Mouse (Mus musculus): Measurements from ENCODE around the gene Tmprss6. TPM values are rescaled to one million over a fixed set of nuclear protein-coding genes. Genes with fewer than 3 reads are reported as not detected.
A peak's percentile ranks its signal among the peaks of the same experiment; 100 is the strongest.

The Tmprss6 gene
- polyA plus RNA-seq, 1 experiment from 2014 or later = 0.23 TPM

DNA sequence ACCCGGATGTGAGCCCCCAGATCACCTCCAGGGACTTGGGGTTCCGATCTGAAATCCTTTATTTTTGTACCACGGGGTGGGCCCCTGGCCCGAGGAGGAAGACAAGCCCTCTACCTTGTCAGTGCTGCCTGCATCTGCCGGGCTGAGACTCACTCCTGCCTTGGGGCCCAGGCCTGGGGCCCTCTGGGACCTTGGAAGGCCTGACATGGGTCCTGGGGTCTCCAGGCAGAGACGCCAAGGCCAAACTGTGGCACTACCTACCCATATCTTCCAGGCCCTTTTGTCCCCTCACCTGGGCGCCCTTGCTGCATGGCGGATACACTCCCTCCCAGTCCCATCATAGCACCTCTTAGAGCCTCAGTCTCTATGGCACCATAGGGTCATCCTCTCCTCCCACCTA lies 29.9 kb downstream of the Tmprss6 start:
- Histone ChIP-seq H3K9me3 (no peaks in the 10 kb centered on the region), H3K27me3 (0 out of 2 replicates have a peak, but pooled peaks cover 10% of the 10 kb centered on the region), H3K4me3 (no peak overlapping the region), H3K4me2 (no peak overlapping the region), H3K27ac (no peak overlapping the region), H3K36me3 (peaks cover 33% of the 10 kb centered on the region), H3K4me1 (replicated peaks) (peaks cover 63% of the 10 kb centered on the region), H3K9ac (peak overlapping the region; percentile 51; the same call in 1 of the 2 replicates)
- 53% methylated on average over 8 of the region's 8 CpGs for WGBS
- no peak for ATAC-seq (ENCODE audit: low FRiP score)

DNA sequence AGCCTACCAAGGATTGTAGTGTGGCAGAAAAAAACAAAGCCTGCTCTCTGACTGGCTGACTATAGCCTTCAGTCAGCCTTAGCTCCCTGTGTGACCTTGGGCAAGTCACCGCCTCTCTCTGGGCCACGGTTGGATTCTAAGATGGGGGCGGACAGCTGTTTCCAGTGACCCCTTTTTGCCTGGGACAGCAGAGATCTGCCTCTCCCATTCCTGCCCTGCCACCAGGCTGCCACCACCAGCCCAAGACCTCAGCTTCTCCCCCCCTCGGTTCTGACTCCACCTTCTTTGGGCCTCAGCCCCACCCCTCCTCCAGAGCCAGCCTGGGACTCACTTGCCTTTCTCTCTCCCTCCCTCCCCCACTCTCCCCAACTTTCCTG lies 30.4 kb downstream of the Tmprss6 start:
- H3K4me3 ChIP-seq = no peak overlapping the region
- H3K36me3 ChIP-seq = peaks cover 38% of the 10 kb centered on the region
- no peak overlapping the region for H3K27ac ChIP-seq
- H3K9ac ChIP-seq = no peak overlapping the region
- no peak overlapping the region for H3K4me2 ChIP-seq
- H3K4me1 ChIP-seq (replicated peaks) = peaks cover 60% of the 10 kb centered on the region
- no peak for ATAC-seq (ENCODE audit: low FRiP score)
- 0 out of 2 replicates have a peak, but pooled peaks cover 10% of the 10 kb centered on the region for H3K27me3 ChIP-seq
- H3K9me3 ChIP-seq = no peaks in the 10 kb centered on the region
- WGBS = 44% methylated on average over 4 of the region's 4 CpGs

DNA sequence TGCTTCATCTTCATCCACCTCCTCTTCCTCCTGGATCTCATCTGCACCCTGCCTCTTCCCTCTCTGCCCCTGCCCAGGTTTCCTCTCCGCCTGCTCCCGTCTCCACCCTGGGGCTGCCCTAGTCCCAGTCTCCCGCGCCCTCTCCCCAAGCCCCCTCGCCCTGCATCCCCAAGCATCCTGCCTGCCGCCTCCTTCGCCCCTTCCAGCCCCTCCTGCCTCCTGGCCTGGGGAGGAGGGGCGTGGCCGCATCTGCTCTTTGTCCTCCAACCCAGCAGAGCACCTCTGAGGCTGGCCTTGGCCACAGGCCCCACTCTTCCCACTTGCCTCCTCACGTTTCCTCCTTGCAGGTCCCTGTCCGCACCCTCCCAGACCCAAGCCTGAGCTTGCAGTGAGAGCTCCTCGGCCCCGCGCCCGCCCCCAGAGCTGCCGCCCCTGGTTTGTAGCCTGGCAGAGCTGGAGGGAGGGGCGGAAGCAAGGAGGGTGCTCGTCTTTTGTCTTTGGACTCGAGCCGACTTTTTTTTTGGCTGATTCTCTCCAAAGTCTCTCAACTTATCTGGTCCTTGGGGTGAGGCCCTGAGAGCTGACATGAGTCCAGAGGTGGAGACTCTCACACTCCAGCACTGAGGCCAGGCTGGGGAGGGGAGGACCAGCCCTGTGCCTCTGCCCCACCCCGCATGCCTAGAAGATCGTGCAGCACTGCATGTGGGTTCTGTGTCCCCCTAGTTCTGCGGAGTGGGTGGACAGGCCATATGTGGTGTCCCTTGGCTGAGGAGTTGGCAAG lies 31.0 kb downstream of the Tmprss6 start:
- Histone ChIP-seq H3K4me3 (no peak overlapping the region), H3K9me3 (no peaks in the 10 kb centered on the region), H3K27ac (peak overlapping the region; percentile 79), H3K27me3 (0 out of 2 replicates have a peak, but pooled peaks cover 10% of the 10 kb centered on the region), H3K4me1 (replicated peaks) (peaks cover 60% of the 10 kb centered on the region), H3K4me2 (peak overlapping the region; percentile 51), H3K9ac (peak overlapping the region; percentile 71), H3K36me3 (peaks cover 41% of the 10 kb centered on the region)
- 15% methylated on average over 23 of the region's 23 CpGs for WGBS
- no peak for ATAC-seq (ENCODE audit: low FRiP score)

DNA sequence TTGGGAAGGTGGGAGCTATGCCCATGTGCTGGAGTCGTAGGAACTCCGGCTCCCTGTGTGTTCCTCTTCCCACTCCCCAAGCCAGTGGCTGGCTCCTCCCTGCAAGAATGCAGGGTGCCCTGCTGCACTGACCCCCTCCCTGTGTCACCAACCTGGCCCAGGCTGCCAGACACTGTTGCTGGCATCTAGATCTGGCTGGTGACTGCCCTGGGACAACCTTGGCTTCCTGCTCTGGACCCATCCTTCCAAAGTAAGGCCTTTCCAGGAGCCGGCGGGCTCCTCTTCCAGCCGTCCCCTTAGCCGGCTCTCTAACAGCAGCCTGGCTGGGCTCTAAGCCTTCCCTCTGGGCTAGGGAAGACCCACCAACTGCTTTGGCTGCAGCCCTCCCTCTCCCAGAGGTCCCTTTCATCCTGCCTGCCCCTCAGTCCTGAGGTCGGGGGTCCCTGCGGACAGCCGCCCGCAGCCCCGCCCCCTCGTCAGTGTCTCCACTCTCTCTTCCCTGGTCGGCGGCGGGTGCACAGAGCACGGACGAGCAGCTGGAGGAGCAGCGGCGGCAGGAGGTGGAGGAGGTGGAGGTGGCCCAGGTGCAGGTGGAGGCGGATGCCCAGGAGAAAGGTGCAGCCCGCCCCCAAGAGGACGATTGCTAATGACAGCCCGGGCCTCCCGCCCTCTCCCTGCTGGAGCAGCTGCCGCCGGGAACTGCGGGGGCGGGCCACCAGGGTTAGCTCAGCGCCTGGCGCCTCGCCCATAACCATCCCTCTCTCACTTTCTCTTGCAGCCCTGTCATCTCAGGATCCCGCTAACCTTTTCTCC lies 31.8 kb downstream of the Tmprss6 start:
- Histone ChIP-seq H3K4me1 (replicated peaks) (peaks cover 60% of the 10 kb centered on the region), H3K36me3 (peaks cover 50% of the 10 kb centered on the region), H3K9me3 (no peaks in the 10 kb centered on the region), H3K9ac (peak overlapping the region; percentile 71), H3K4me3 (peak overlapping the region; percentile 19), H3K4me2 (peak overlapping the region; percentile 51), H3K27me3 (0 out of 2 replicates have a peak, but pooled peaks cover 10% of the 10 kb centered on the region), H3K27ac (peak overlapping the region; percentile 79)
- WGBS = 5% methylated on average over 32 of the region's 32 CpGs
- ATAC-seq (ENCODE audit: low FRiP score) = peak; percentile 57

DNA sequence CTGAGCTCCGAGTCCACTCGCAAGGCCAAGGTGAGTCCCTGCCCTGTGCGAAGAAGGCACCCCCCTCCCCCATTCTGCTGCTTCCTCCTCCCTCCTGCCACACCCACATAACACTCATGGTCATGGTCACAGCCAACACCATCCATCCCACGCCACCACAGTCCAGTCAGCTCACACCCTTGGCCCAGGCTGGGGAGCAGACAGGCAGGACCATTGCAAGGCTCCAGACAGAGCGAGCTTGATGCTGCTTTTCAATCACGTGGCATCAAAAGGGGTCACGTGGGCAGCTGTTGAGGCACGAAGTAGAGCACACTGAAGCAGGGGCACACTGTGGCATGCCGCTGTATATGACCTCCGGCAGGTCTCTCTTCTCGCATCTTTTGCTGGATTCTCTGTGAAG lies 32.8 kb downstream of the Tmprss6 start:
- Histone ChIP-seq H3K27ac (no peak overlapping the region; the same call in 1 of the 2 replicates), H3K36me3 (peaks cover 57% of the 10 kb centered on the region), H3K4me3 (no peak overlapping the region), H3K4me2 (no peak overlapping the region), H3K27me3 (0 out of 2 replicates have a peak, but pooled peaks cover 10% of the 10 kb centered on the region), H3K9me3 (no peaks in the 10 kb centered on the region), H3K9ac (peak overlapping the region; percentile 71; the same call in 1 of the 2 replicates), H3K4me1 (replicated peaks) (peaks cover 64% of the 10 kb centered on the region)
- no peak for ATAC-seq (ENCODE audit: low FRiP score)
- 75% methylated on average over 11 of the region's 11 CpGs for WGBS

DNA sequence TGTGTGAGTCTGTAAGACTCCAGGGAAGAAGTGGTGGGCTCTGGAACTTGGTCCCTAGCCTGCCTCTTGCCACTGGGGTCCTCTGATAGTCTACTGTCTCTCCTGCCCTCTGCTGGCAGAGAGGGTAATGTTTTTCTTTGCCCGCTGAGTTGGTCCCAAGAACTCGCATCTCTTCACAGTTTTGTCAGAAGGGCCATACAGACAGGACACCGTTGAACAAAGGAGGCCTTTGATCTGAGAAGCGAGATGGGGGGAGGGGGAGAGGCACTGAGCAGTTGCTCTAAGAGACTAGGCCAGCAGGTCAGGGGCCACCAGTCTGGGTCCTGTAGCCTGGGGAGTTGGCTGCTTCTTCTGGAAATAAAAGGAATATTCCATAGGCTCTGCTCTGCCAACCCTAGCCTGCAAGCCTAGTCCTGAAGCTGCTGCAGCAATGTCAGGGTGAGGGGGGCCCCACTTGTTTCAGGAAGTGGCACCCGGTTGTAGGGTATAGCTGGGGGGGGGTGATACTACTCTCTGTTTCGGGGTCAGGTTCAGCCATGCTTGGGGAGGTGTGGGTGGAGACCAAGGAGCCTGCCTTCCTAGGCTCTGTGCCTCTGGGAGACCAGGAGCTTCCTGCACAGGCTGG lies 33.4 kb downstream of the Tmprss6 start:
- Histone ChIP-seq H3K4me1 (replicated peaks) (peaks cover 64% of the 10 kb centered on the region), H3K27me3 (0 out of 2 replicates have a peak, but pooled peaks cover 10% of the 10 kb centered on the region), H3K4me2 (no peak overlapping the region), H3K36me3 (peaks cover 61% of the 10 kb centered on the region), H3K27ac (no peak overlapping the region), H3K4me3 (no peak overlapping the region), H3K9ac (no peak overlapping the region), H3K9me3 (no peaks in the 10 kb centered on the region)
- WGBS = 23% methylated on average over 6 of the region's 6 CpGs
- ATAC-seq (ENCODE audit: low FRiP score) = no peak

DNA sequence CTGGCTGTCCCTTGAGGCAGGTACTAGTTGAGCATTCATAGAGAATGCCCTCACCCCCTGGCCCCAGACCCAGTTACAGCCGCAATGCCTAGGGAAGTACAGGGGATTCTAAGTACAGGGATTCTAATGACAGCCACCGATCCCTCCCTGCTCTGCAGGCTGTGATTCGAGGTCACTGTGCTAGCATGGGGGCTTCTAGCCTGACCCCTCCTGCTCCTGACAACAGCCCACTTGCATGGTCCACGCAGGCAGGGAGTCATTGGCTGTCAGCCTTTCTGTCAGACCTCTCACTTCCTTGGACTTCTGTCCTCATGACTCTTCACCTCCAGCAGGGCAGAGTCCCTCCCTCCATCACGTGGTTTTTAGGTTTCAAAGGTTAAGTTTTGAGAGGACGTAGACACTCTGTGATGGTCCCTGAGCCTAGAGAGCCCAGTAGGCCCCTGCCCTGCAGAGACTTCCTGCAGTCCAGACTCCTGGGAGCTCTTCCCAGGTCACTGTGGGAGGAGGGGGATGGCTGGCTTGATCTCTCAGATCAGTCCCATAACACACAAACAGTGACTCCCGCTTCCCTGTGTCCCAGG lies 36.8 kb downstream of the Tmprss6 start:
- Histone ChIP-seq H3K27ac (no peak overlapping the region), H3K4me3 (no peak overlapping the region), H3K36me3 (peaks cover 52% of the 10 kb centered on the region), H3K9me3 (no peaks in the 10 kb centered on the region), H3K9ac (no peak overlapping the region), H3K4me2 (no peak overlapping the region), H3K4me1 (replicated peaks) (peaks cover 61% of the 10 kb centered on the region), H3K27me3 (0 out of 2 replicates have a peak, but pooled peaks cover 8% of the 10 kb centered on the region)
- no peak for ATAC-seq (ENCODE audit: low FRiP score)
- 79% methylated on average over 7 of the region's 7 CpGs for WGBS

DNA sequence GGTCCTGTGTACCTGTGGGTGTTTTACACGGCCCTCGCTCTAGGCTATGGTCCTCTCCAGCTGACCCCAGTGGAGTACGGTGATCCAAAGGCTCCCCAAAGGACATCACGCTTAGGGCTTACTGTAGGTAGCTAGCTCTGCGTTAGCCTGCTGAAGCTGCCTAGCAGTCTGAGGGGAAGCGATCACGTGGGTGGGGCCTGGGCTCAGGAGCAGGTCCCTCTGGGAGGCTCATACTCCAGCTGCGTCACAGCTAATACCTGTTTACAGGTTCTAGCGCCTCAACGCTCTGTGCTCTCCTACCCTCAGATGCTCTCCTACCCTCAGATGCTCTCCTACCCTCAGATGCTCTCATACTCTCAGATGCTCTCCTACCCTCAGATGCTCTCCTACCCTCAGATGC lies 37.6 kb downstream of the Tmprss6 start:
- no peak overlapping the region for H3K4me2 ChIP-seq
- H3K36me3 ChIP-seq = peaks cover 49% of the 10 kb centered on the region
- H3K27me3 ChIP-seq = 0 out of 2 replicates have a peak, but pooled peaks cover 8% of the 10 kb centered on the region
- ATAC-seq (ENCODE audit: low FRiP score) = no peak
- H3K27ac ChIP-seq = no peak overlapping the region
- no peak overlapping the region; the same call in 1 of the 2 replicates for H3K9ac ChIP-seq
- peaks cover 53% of the 10 kb centered on the region for H3K4me1 ChIP-seq (replicated peaks)
- no peak overlapping the region for H3K4me3 ChIP-seq
- H3K9me3 ChIP-seq = no peaks in the 10 kb centered on the region
- 89% methylated on average over 10 of the region's 10 CpGs for WGBS

DNA sequence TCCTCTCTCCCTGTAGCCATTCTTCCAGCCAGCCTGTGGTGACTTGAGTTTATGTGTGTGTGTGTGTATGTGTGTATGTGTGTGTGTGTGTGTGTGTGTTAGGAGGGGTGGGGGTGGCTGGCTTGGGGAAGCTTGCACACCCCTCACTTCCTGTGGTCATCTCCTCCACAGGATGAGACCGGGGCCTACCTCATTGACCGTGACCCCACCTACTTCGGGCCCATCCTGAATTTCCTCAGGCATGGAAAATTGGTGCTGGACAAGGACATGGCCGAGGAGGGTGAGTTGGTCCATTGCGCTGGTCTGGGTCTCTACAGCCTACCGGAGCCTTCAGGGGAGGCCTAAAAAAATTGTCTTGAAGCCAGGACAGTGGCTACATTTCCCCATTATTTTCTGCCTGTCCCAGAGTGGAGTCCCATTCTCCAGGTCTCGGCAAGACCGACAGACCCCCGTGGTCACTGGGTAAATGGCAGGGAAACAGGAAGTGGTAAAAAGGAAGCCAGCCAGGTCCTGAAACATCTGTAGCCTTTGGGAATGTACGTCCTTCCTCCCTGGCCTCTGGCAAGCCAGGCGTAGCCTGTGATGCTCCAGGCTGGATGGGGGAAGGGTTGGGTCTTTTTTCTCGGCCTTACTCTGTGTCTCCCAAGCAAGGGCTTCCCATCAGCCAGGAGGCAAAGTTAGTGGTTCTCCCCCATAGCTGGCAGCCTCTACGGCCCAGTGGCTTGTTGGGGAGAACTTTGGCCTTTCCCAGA lies 38.4 kb downstream of the Tmprss6 start:
- Histone ChIP-seq H3K9me3 (no peaks in the 10 kb centered on the region), H3K4me2 (peak overlapping the region; percentile 89), H3K27ac (peak overlapping the region; percentile 81; the same call in 1 of the 2 replicates), H3K36me3 (peaks cover 40% of the 10 kb centered on the region), H3K27me3 (0 out of 2 replicates have a peak, but pooled peaks cover 5% of the 10 kb centered on the region), H3K9ac (peak overlapping the region; percentile 96), H3K4me1 (replicated peaks) (peaks cover 45% of the 10 kb centered on the region), H3K4me3 (peak overlapping the region; percentile 89)
- 82% methylated on average over 13 of the region's 13 CpGs for WGBS
- no peak for ATAC-seq (ENCODE audit: low FRiP score)

DNA sequence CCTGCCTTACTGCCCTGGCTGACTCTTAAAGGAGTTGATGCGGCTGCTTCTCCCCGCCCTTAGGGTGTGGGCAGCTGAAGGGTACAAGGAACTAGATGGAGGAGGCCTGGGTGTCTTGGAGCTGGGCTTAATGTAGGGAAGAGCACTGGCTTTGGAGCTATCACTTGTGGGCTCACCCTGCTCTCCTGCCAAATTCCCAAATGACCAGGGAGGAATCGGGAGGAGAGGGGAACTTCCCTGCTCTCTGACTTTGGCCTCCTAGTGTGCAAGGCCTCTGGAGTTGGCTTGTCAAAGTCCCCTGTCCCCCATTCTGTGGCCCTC lies 39.3 kb downstream of the Tmprss6 start:
- ATAC-seq (ENCODE audit: low FRiP score) = no peak
- Histone ChIP-seq H3K27ac (peak overlapping the region; percentile 81), H3K9me3 (no peaks in the 10 kb centered on the region), H3K4me3 (peak overlapping the region; percentile 89), H3K9ac (peak overlapping the region; percentile 96), H3K4me2 (peak overlapping the region; percentile 89), H3K27me3 (peaks cover 13% of the 10 kb centered on the region; the same call in 1 of the 2 replicates), H3K4me1 (replicated peaks) (peaks cover 36% of the 10 kb centered on the region), H3K36me3 (peaks cover 34% of the 10 kb centered on the region)
- WGBS = 0% methylated on average over 3 of the region's 3 CpGs

DNA sequence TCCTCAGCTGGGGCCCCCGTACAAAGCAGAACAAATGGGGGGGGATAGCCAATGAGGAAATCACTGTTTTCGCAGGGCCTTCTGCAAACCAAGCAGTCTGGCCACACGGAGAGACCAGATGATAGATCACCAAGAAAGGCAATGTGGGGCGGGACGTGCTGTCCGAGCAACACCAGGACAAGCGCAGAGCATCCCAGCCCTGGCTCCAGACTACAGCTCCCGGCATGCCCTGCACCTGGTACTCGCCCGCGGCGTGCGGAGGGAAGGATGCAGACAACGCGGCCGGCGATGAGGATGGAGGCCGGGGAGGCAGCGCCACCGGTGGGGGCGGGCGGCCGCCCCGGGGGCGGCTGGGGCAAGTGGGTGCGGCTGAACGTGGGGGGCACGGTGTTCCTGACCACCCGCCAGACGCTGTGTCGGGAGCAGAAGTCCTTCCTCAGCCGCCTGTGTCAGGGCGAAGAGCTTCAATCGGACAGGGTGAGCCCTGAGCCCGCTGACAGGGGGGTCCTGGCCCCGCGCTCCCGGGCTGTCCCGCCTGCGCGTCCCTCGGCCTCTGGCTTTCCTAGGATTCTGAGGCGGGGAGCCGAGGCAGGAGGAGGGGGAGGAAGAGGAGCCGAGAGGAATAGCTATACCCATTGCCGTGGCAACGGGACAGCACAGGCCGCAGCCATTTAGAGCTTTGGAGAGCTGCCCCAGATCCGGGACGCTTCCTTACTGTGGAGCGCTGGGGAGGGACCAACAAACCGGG lies 39.9 kb downstream of the Tmprss6 start, which contains the start of gene Kctd17:
Kctd17 (plus strand) TSS at position 174 of the 748 bp plus-strand sequence.
- ATAC-seq (ENCODE audit: low FRiP score) = peak; percentile 92
- under 1% methylated on average over 51 of the region's 52 CpGs for WGBS
- H3K27ac ChIP-seq = peak within 1 kb of the TSS; percentile 81
- peak within 1 kb of the TSS; percentile 89 for H3K4me3 ChIP-seq
- peaks cover 17% of the 10 kb centered on the region; the same call in 1 of the 2 replicates for H3K27me3 ChIP-seq
- H3K4me1 ChIP-seq (replicated peaks) = peaks cover 33% of the 10 kb centered on the region
- H3K36me3 ChIP-seq = peaks cover 29% of the 10 kb centered on the region
- peak within 1 kb of the TSS; percentile 89 for H3K4me2 ChIP-seq
- H3K9ac ChIP-seq = peak within 1 kb of the TSS; percentile 96
- H3K9me3 ChIP-seq = no peaks in the 10 kb centered on the region
